Mouse (Mus musculus): ENCODE results near the gene Npas3.

Gene Npas3

GRCm38 (mm10) chr12:53589446-53589961, 341.0 kb downstream of the Npas3 start:
- no peak for DNase-seq (ENCODE audit: low spot score)

DNA sequence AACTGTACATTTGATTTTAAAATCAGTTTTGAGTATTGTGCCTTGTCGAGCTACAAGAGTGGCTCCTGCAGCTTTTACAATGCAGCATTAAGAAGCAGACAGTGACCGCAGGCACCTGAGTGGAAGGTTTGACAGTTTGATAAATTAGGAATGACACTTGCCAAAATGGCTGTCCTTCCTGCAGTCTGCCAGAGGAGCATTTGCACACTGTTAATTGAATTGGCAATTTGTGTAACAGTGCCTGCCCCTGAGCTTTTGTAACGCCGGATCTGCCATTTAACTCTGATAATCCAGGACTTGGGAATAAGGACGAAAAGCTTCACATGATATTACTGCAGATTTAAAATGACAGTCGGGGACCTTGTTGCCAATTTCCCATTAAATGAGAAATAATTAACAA, 357.2 kb downstream of the Npas3 start:
- DNase-seq (ENCODE audit: low spot score), result peak; percentile 42

DNA sequence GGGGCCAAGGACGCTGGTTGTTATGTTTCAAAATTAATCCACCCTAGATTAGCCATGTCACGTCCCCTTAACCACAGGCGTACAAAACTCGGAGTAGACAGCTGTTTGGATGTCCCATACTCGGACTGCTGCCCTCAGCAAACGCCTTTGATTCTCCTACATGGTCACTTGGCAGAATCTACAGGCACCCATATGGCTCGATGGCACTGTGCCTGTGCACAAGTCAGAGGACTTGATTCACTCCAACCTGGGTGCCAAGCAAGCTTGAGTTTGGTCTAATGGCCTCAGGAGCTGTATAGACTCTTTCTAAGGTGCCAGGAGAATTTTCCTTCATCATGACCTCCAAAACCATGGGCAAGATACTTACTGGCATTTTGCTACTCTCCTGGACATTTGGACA, 363.6 kb downstream of the Npas3 start:
- DNase-seq (ENCODE audit: low spot score), result no peak

DNA sequence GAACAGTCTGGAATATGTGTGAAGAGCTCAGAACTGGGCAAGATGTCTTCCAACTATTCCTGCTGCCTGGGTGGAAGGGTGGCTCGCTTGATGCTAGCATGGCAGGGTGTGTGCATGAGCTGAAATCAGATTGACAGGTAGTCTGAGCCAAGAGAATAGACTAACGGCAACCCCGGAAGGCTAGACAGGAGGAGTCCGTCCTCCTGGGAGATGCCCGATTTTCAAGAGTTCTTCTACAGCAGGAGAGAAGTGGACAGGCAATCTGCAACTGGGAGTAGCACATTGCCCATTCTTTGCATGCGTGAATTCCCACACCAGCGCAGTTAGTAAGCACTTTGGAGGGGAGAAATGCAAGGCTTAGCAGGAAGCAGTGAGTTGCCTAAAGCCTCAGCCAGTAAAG, 372.8 kb downstream of the Npas3 start:
- DNase-seq (ENCODE audit: low spot score), result peak; percentile 43

GRCm38 (mm10) chr12:53623793-53624192, 375.3 kb downstream of the Npas3 start:
- DNase-seq (ENCODE audit: low spot score), result peak; percentile 47

- DNase-seq (ENCODE audit: low spot score), result peak; percentile 57
These were observed 376.0 kb downstream of the Npas3 start for GRCm38 (mm10) chr12:53624379-53625021.

DNA sequence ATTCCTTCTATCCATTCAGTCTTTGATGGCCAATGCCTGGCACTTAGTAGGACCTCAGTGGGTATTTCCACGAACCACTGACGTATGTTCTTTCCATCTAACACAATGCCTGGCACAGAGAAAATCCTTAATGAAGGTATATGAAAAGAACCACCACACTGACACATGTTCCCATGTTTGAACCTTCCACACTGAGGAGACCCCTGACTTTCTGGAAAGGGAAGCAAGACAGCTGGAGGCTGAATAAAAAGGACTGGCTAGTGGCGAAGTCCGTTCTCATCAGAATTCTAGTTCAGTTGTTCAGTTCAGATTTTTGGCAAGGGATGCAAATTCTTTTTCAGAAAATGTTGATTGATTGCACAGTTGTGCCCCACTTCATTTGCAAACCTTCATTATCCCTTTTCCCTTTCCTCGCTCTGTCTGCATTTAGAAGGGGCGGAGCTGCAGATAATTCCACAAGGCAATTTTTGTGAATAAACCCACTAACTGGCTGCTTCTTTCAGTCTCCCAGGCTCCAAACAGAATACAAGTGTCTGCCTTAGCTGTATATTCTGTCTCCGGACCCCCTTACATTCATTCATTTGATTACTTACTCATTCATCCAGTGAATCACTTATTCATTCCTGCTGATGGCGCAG, 381.1 kb downstream of the Npas3 start:
- DNase-seq (ENCODE audit: low spot score), result no peak

DNA sequence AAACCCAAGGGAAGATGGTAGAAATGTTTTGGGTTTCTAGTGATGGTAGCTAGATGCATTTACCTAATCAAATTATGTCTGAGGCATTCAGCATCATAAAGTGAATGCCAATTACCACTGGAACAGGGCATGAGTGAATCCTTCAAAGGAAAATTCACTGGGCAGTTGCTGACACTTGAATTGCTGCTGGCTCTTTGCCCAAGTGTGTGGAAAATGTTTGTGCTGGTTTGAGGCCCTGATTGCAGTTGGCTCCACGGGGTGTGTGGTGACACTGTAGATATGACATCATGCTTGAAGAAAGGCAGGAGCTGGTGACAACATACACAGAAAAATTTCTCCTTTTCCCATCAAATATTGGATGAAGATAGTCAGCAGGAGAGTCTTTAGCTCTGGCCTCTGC, 382.1 kb downstream of the Npas3 start:
- DNase-seq (ENCODE audit: low spot score), result peak; percentile 21

DNA sequence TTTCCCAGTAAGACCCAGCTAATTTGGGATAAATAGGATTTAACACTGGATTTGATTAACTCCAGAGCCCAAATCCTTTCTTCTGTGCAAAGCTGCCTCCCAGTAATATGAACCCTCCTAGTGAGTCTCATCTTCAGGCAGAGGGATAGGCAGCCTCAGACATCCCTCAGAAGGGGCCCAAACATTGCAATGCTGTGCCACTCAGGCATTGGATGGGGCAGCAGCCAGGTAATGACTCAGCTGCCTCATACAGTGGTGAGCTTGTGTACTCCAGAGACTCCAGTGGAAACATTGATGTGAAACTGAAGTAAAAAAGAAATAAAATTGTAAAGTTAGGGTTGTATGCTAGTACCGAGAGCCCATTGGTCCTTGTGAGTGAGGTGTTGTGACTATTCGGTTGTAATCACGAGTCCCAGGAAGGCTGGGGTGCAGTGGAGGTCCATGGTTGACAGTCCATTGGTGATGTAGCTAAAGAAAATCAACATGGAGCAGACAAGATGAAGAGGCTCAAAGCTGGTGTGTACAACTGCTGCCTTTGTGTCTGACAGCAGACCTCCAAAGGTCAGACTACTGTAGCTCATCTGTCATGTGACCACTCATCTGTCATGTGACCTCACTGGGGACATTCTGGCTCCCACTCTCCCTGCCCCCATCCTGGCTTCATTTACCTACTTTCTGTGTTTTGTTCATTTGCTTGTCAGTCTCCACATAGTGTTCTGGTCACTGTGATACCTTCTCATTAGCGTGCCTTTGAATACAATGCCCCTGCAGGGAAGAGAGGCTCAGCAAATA, 383.0 kb downstream of the Npas3 start:
- no peak for DNase-seq (ENCODE audit: low spot score)

- no peak for DNase-seq (ENCODE audit: low spot score)
These were observed 390.1 kb downstream of the Npas3 start for GRCm38 (mm10) chr12:53638571-53638970.

GRCm38 (mm10) chr12:53647282-53647681, 398.8 kb downstream of the Npas3 start:
- no peak for DNase-seq (ENCODE audit: low spot score)

GRCm38 (mm10) chr12:53656301-53656700, 407.8 kb downstream of the Npas3 start:
- DNase-seq (ENCODE audit: low spot score), result no peak

DNA sequence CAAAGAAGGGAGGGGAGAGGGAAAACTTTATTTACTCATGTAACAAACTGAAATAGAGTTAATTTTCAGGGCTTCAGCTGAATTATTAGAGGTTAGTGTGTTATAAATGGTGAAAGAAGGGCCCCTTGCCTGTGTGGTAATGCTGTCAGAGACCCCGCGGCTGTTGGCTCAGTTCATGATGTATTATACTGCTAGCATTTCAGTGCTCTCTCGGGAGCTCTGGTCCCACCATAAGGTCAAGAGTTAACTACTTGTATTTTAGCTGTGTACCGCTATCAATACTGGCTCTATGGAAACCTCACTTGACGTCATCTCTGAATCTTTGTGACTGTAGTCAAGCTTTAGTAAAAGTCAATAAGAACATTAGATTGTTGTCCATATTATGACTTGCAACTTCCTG, 415.6 kb downstream of the Npas3 start:
- DNase-seq (ENCODE audit: low spot score), result no peak

- no peak for DNase-seq (ENCODE audit: low spot score)
These were observed 423.4 kb downstream of the Npas3 start for GRCm38 (mm10) chr12:53671846-53672245.

DNA sequence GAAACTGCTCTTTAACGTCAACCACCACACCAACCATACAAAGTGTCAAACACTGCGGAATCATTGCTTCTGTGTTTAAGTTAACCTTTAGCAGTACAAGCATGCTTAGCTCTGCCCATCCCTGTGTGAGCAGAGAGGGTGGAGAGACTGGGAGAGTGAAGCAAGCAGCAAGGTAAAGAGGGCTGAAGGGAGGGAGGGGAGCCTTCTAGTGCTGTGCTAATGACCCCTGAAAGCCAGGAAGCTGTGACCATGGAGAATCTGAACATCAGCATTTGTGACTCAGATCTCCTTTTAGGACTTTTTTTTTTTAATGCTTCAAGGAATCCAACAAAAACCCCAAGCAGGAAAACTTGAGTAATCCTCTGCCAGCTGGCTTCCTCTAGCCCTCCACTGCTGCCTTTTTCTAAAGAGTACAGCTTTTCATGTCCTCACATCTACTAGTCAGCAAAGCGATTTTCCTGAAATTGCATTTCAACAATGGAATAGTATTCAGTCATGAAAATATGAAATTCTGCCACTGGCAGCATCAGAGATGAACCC, 428.7 kb downstream of the Npas3 start:
- no peak for DNase-seq (ENCODE audit: low spot score)

DNA sequence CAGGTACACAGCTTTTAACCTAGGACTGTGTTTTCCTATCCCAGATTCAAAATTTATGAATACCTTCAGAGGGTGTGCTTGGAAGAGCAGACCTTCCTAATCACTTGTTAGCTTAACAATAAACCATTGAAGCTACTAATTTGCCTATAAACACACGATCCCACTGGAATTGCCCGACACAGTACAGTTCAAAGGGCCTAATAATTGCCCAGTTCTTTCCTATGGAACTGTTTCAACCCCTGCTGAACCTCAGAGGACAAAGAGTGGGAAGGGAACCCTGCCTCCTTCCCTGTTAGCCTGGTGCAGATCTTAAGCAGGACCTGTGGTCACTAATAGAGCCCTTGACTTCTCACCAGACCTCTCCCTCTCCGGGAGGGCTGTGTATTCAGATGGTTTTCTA, 429.7 kb downstream of the Npas3 start:
- DNase-seq (ENCODE audit: low spot score), result no peak

DNA sequence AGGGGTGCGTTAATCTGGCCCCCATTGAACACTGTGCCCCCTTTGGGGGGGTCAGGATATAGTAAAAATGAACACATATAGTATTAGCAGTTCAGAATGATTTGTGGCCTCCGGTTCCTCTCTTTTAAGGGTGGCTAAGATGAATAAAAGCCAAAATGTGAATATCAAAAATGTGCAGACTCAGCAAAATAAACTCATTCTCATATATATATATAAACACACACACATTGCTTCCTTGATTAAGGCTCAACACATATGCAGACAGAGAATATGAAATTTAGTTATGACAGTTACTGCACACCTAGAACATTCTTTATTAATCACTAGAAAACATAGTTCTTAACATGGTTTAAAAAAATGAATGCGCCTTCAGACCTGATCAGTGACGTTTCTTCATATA, 430.7 kb downstream of the Npas3 start:
- DNase-seq (ENCODE audit: low spot score), result no peak

- no peak for DNase-seq (ENCODE audit: low spot score)
These were observed 432.0 kb downstream of the Npas3 start for GRCm38 (mm10) chr12:53680501-53680900.

GRCm38 (mm10) chr12:53682036-53682435, 433.6 kb downstream of the Npas3 start:
- DNase-seq (ENCODE audit: low spot score), result peak; percentile 46

- DNase-seq (ENCODE audit: low spot score), result no peak
These were observed 444.0 kb downstream of the Npas3 start for GRCm38 (mm10) chr12:53692471-53692870.

GRCm38 (mm10) chr12:53694346-53694745, 445.9 kb downstream of the Npas3 start:
- DNase-seq (ENCODE audit: low spot score), result no peak

DNA sequence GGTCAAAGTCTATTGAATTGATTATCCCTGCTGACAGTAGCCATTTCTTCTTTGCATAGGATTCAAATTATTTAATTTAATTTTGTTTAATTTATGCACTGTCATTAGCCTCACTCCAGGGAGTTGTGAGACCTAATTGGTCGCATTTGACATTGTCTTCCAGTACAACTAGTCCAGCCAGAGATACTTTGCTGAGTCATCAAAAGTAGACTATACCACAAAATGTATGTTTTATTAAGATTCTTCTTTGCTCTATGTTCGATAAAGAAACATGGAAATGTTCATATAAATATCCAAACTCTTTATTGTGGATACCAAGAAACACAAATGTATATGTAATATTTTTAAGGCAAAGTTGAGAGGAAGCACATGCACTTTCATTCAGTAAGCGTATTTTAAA, 446.8 kb downstream of the Npas3 start:
- no peak for DNase-seq (ENCODE audit: low spot score)

DNA sequence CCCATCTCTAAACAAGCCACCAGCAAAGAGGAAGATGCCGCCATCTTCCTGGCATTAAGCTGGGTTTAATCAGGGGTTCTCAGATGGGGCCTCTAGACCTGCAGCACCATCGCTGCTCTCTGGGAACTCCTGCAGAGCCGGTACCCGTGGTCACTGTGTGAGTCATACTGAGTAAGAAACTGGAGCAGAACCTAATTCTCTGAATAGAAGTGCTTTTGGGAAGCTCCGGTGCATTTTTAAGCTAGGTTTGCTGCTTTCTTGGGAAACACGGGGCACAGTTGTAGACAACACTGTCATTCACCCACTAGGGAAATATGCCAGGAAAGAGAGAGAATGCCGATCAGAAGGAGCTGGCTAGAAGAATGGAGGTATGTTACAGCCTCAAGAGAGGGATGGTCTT, 449.2 kb downstream of the Npas3 start:
- DNase-seq (ENCODE audit: low spot score), result no peak
